Mouse (Mus musculus) olfactory bulb, adult 2 months (tissue): ENCODE data around the gene Sbf2. TPM values are rescaled to one million over a fixed set of nuclear protein-coding genes. Genes with fewer than 3 reads are reported as not detected.

Source experiments
- H3K27ac ChIP-seq: fragments of 200-500 bp; 2 replicates; pipeline ENCODE4 v1.5.1; 2012; ENCODE audit warnings: low read depth, low read length; ENCODE audit not compliant: insufficient read depth
- H3K4me1 ChIP-seq: fragments of 200-500 bp; 2 replicates; pipeline ENCODE4 v1.6.1; 2012; ENCODE audit warnings: low read length; ENCODE audit not compliant: control insufficient read depth, insufficient read depth
- H3K4me3 ChIP-seq: fragments of 200-500 bp; 2 replicates; pipeline ENCODE4 v1.5.1; 2012; ENCODE audit warnings: mild to moderate bottlenecking, low read depth, low read length, moderate library complexity; ENCODE audit not compliant: insufficient read depth
- CTCF ChIP-seq: fragments of 200-500 bp; IDR thresholded peaks from 2 replicates; pipeline ENCODE4 v1.5.1; 2012; ENCODE audit warnings: low read depth, mild to moderate bottlenecking, low read length, moderate library complexity; ENCODE audit not compliant: insufficient read depth
- POLR2A ChIP-seq: fragments of 200-500 bp; IDR thresholded peaks from 2 replicates; pipeline ENCODE4 v1.6.1; 2012; ENCODE audit warnings: mild to moderate bottlenecking, low read depth, low read length, moderate library complexity; ENCODE audit not compliant: insufficient read depth
- WGBS: fragments of 180-500 bp; shearing (Covaris S2); methylation state at CpG from one replicate; pipeline ENCODE4 v1.1.7; 2018; 5-methylcytosine and 5-hydroxymethylcytosine counted together
- polyA plus RNA-seq: library from polyadenylated mRNA; stranded (reverse); fragments of >200 nt; gene quantifications from 2 replicates; pipeline ENCODE4 v1.2.4, GENCODE M21; 2012; ENCODE audit warnings: low replicate concordance; ENCODE audit not compliant: missing spikeins, insufficient read depth, insufficient read length

The Sbf2 gene
- polyA plus RNA-seq, 1 experiment, result not detected

- no peak overlapping the region for H3K4me3 ChIP-seq
- H3K4me1 ChIP-seq, result peaks cover 4% of the 10 kb centered on the region; the same call in 1 of the 2 replicates
- WGBS, result 87% methylated on average over 3 of the region's 3 CpGs
- H3K27ac ChIP-seq, result no peak overlapping the region
- no peak for TF ChIP-seq CTCF
- no peak for TF ChIP-seq POLR2A
These were observed 21.2 kb upstream of the Sbf2 start for GRCm38 (mm10) chr7:110635929-110636328.

GRCm38 (mm10) chr7:110631136-110631888 lies 16.6 kb upstream of the Sbf2 start:
- WGBS, result 59% methylated on average over 16 of the region's 16 CpGs
- no peak overlapping the region for H3K4me3 ChIP-seq
- H3K27ac ChIP-seq, result no peak overlapping the region
- TF ChIP-seq CTCF (no peak), POLR2A (no peak)
- peaks cover 32% of the 10 kb centered on the region for H3K4me1 ChIP-seq

DNA sequence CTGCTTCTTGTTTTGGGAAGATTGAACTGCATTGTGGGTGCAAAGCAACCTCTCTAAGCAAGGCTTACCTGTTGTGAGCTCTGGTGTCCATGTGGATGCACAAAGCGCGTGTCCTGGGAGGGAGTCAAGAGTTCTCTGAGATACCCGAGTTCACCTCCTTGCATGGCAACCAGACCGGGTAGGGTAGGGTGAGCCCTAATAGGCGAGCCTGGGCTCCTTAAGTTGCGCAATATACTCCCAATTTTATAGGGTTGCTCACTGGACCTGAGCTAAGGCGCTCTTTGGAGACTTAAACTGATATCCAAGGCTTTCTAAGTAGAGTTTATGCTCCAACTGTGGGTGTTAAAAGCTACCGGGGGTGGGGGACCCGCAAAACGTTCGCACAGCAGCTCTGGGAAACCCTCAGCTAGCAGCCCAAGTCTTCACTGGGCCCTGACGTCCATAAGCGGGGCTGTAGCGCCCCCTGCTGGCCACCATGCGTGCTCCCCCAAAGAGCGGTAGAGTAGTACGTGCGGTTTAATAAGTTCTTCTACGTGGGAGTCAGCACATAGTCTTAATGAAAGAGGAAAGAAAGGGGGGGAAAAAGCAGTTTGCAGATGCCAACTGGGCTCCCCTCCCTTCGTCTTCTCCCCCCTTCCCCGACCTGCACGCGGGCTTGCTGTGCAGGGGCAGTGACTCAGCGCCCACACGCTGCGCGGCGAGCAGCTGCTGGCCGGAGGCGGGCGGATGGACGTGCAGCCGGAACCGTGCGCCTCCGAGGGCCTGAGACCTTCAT lies 15.4 kb upstream of the Sbf2 start:
- WGBS, result 4% methylated on average over 36 of the region's 36 CpGs
- peak overlapping the region; percentile 2; the same call in 1 of the 2 replicates for H3K27ac ChIP-seq

GRCm38 (mm10) chr7:110628611-110629354 lies 14.1 kb upstream of the Sbf2 start:
- TF ChIP-seq POLR2A (no peak), CTCF (no peak; the same call in 1 of the 2 replicates)
- Histone ChIP-seq H3K4me3 (peak overlapping the region; percentile 51), H3K4me1 (peaks cover 39% of the 10 kb centered on the region), H3K27ac (no peak overlapping the region)
- whole genome bisulfite sequencing, result 1% methylated on average over 33 of the region's 33 CpGs

More for the DNA sequence above, 15.4 kb upstream of the Sbf2 start:
- no peak for TF ChIP-seq POLR2A
- peak; percentile 96 for TF ChIP-seq CTCF
- Histone ChIP-seq H3K4me3 (peak overlapping the region; percentile 42), H3K4me1 (peaks cover 39% of the 10 kb centered on the region)

DNA sequence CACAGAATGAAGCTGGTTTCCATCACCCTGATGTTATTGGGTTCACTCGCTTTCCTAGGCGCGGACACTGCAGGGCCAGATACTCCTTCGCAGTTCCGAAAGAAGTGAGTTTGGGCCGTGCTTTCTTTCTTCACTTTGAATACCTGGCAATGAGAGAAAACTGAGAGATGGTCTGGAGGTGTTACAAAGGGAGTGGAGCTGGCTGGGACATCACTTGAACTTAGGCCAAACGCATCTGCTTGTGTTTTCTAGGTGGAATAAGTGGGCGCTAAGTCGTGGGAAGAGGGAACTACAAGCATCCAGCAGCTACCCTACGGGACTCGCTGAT lies 13.5 kb upstream of the Sbf2 start:
- no peak overlapping the region for H3K27ac ChIP-seq
- TF ChIP-seq POLR2A (no peak), CTCF (no peak)
- WGBS, result 2% methylated on average over 11 of the region's 11 CpGs

DNA sequence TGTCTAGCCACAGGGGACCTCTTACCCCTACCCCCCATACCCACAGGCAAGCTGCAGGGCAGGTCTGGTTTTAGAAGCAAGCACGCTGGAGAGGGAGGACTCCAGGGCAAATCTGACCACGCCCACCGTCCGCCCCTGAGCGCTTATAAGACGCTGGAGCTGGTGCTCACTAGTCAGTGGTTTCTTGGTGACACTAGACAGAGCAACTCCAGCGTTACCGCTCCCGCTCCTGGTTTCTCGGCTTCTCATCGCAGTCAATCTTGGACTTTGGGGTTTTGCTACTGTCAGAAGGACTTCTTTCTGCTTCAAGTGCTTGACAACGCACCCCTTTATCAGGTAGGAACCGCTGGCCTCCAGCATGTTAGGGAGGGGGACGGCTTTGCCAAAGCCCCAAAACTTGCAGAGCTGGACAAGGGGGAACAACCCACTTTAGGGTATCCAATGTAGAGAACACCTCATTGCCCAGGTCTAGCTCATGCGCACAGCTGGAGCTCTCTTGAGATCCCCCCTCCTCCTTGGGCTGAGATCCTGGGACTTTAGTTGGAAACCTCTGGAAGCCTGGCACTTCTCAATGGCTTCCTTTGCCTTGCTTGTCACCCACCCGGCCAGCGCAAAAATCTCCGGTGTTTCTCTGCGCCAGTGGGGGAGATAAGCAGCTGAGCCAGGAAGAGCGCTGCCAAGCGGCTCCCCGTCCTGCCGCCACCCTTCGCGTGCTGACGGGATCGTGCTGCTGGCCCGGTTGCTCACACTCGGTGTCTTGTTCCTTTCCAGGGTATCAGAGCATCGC lies 13.0 kb upstream of the Sbf2 start, which contains the start of gene Adm:
Adm (plus strand) TSS at position 176 of the 787 bp plus-strand sequence.
- peak within 1 kb of the TSS; percentile 51 for H3K4me3 ChIP-seq
- H3K4me1 ChIP-seq, result peaks cover 39% of the 10 kb centered on the region
- WGBS, result 1% methylated on average over 30 of the region's 30 CpGs
- TF ChIP-seq CTCF, result 0 out of 2 replicates have a peak, but pooled peaks have one; percentile 22
- no peak for TF ChIP-seq POLR2A
- H3K27ac ChIP-seq, result no peak within 1 kb of the TSS

More for the DNA sequence above, 13.5 kb upstream of the Sbf2 start:
- Histone ChIP-seq H3K4me3 (peak overlapping the region; percentile 51), H3K4me1 (peaks cover 39% of the 10 kb centered on the region)

GRCm38 (mm10) chr7:110627099-110627482 lies 12.4 kb upstream of the Sbf2 start:
- peak overlapping the region; percentile 51 for H3K4me3 ChIP-seq
- 4% methylated on average over 12 of the region's 12 CpGs for WGBS
- TF ChIP-seq CTCF, result peak; percentile 27; the same call in 1 of the 2 replicates
- no peak for TF ChIP-seq POLR2A
- H3K4me1 ChIP-seq, result peaks cover 39% of the 10 kb centered on the region
- H3K27ac ChIP-seq, result no peak overlapping the region

GRCm38 (mm10) chr7:110626186-110627098 lies 11.7 kb upstream of the Sbf2 start:
- Histone ChIP-seq H3K27ac (no peak overlapping the region), H3K4me1 (peaks cover 39% of the 10 kb centered on the region), H3K4me3 (no peak overlapping the region)
- WGBS, result 19% methylated on average over 28 of the region's 28 CpGs
- TF ChIP-seq POLR2A (no peak), CTCF (no peak)
